Mouse (Mus musculus) bone marrow macrophage, adult 2 months (primary cell): ENCODE results near the gene AC124108.1.

Experiments used
- CTCF ChIP-seq: IDR thresholded peaks from 2 replicates; pipeline ENCODE4 v1.5.1; 2012; ENCODE audit warnings: low read depth, mild to moderate bottlenecking, low read length, moderate library complexity
- POLR2A ChIP-seq: IDR thresholded peaks from 2 replicates; pipeline ENCODE4 v1.6.1; 2012; ENCODE audit warnings: mild to moderate bottlenecking, low read depth, low read length, borderline replicate concordance

GRCm38 (mm10) chr1:132194624-132195023, 3.4 kb downstream of the AC124108.1 start:
- TF ChIP-seq POLR2A (no peak), CTCF (no peak)
